Mouse (Mus musculus): ENCODE measurements around the gene Atxn7l2. TPM values are rescaled to one million over a fixed set of nuclear protein-coding genes. Genes with fewer than 3 reads are reported as not detected.

The Atxn7l2 gene
- polyA plus RNA-seq, 1 experiment, result 6.2 TPM

Other genes with a start within 250 kb of the Atxn7l2 start
- 11.5 and 90.4 TPM in 2 replicates for gene Gstm3, start 241.7 kb downstream of the Atxn7l2 start, polyA plus RNA-seq (2012; rRNA removed)
- 40.2 and 44.1 TPM in 2 replicates for gene Gstm2, start 224.5 kb downstream of the Atxn7l2 start, polyA plus RNA-seq (2012; rRNA removed)
- 109 and 157 TPM in 2 replicates for gene Gstm1, start 193.0 kb downstream of the Atxn7l2 start, polyA plus RNA-seq (2012; rRNA removed)
- 9.9 and 10.0 TPM in 2 replicates for gene Gstm4, start 166.0 kb downstream of the Atxn7l2 start, polyA plus RNA-seq (2012; rRNA removed)
- gene Ampd2, start 124.3 kb downstream of the Atxn7l2 start, polyA plus RNA-seq (2012; rRNA removed), result 82.4 and 101 TPM in 2 replicates
- 1.6 and 2.1 TPM in 2 replicates for gene Gnat2, start 118.1 kb downstream of the Atxn7l2 start, polyA plus RNA-seq (2012; rRNA removed)
- gene Gnai3, start 64.8 kb downstream of the Atxn7l2 start, polyA plus RNA-seq (2012; rRNA removed), result 35.7 and 47.2 TPM in 2 replicates
- 0.04 TPM in 2 replicates for gene Gpr61, start 56.1 kb downstream of the Atxn7l2 start, polyA plus RNA-seq (2012; rRNA removed)
- 7.3 and 11.9 TPM in 2 replicates for gene Amigo1, start 24.6 kb downstream of the Atxn7l2 start, polyA plus RNA-seq (2012; rRNA removed)
- 9.9 and 10.8 TPM in 2 replicates for gene Cyb561d1, start 9.7 kb downstream of the Atxn7l2 start, polyA plus RNA-seq (2012; rRNA removed)
- 1.7 and 2.3 TPM in 2 replicates for gene Sypl2, start 15.7 kb upstream of the Atxn7l2 start, polyA plus RNA-seq (2012; rRNA removed)
- gene Psma5, start 46.0 kb upstream of the Atxn7l2 start, polyA plus RNA-seq (2012; rRNA removed), result 86.3 and 92.7 TPM in 2 replicates
- gene Sort1, start 73.1 kb upstream of the Atxn7l2 start, polyA plus RNA-seq (2012; rRNA removed), result 52.4 and 52.6 TPM in 2 replicates
- gene Mybphl, start 154.0 kb upstream of the Atxn7l2 start, polyA plus RNA-seq (2012; rRNA removed), result not detected in 2 replicates
- 7.0 and 7.7 TPM in 2 replicates for gene Psrc1, start 172.9 kb upstream of the Atxn7l2 start, polyA plus RNA-seq (2012; rRNA removed)
- 1.8 and 2.2 TPM in 2 replicates for gene Celsr2, start 204.6 kb upstream of the Atxn7l2 start, polyA plus RNA-seq (2012; rRNA removed)
- gene Sars, start 234.3 kb upstream of the Atxn7l2 start, polyA plus RNA-seq (2012; rRNA removed), result 40.1 and 40.6 TPM in 2 replicates

Measured in large intestine, adult 2 months (tissue).